Mouse (Mus musculus): ENCODE data around the gene Pcbp4.
A peak's percentile ranks its signal among the peaks of the same experiment; 100 is the strongest.

Gene Pcbp4

GRCm38 (mm10) chr9:106444836-106445235 lies 8.3 kb upstream of the Pcbp4 start:
- DNase-seq (ENCODE audit: extremely low spot score, low spot score): no peak

- peak; percentile 93 for DNase-seq (ENCODE audit: extremely low spot score, low spot score)
Observed at GRCm38 (mm10) chr9:106447348-106447747, 5.7 kb upstream of the Pcbp4 start, which contains the start of the genes Abhd14b and Abhd14a. TSS of gene Abhd14b (plus strand) at chr9:106447459. TSS of gene Abhd14a (minus strand) at chr9:106447678.

- no peak for DNase-seq (ENCODE audit: extremely low spot score, low spot score)
Observed at GRCm38 (mm10) chr9:106447951-106448350, 5.1 kb upstream of the Pcbp4 start.

- peak; percentile 59 for DNase-seq (ENCODE audit: extremely low spot score, low spot score)
Observed at GRCm38 (mm10) chr9:106448498-106449031, 4.5 kb upstream of the Pcbp4 start.

- DNase-seq (ENCODE audit: extremely low spot score, low spot score): no peak
Observed at GRCm38 (mm10) chr9:106449947-106450346, 3.1 kb upstream of the Pcbp4 start.

- DNase-seq (ENCODE audit: extremely low spot score, low spot score): no peak
Observed at GRCm38 (mm10) chr9:106450661-106451060, 2.4 kb upstream of the Pcbp4 start.

- DNase-seq (ENCODE audit: extremely low spot score, low spot score): no peak
Observed at GRCm38 (mm10) chr9:106451298-106451697, 1.8 kb upstream of the Pcbp4 start.

GRCm38 (mm10) chr9:106451899-106452298 lies 1.2 kb upstream of the Pcbp4 start:
- DNase-seq (ENCODE audit: extremely low spot score, low spot score): no peak

GRCm38 (mm10) chr9:106452351-106452750 lies 740 bp upstream of the Pcbp4 start:
- no peak for DNase-seq (ENCODE audit: extremely low spot score, low spot score)

GRCm38 (mm10) chr9:106452821-106453220 lies 270 bp upstream of the Pcbp4 start:
- peak; percentile 77 for DNase-seq (ENCODE audit: extremely low spot score, low spot score)

- peak; percentile 66 for DNase-seq (ENCODE audit: extremely low spot score, low spot score)
Observed at GRCm38 (mm10) chr9:106454071-106454761, 1.1 kb downstream of the Pcbp4 start.

- DNase-seq (ENCODE audit: extremely low spot score, low spot score): peak; percentile 73
Observed at GRCm38 (mm10) chr9:106454888-106455681, 2.0 kb downstream of the Pcbp4 start.

GRCm38 (mm10) chr9:106456325-106457162 lies 3.5 kb downstream of the Pcbp4 start:
- DNase-seq (ENCODE audit: extremely low spot score, low spot score): peak; percentile 79

- DNase-seq (ENCODE audit: extremely low spot score, low spot score): no peak
Observed at GRCm38 (mm10) chr9:106457163-106457559, 4.1 kb downstream of the Pcbp4 start.

- DNase-seq (ENCODE audit: extremely low spot score, low spot score): no peak
Observed at GRCm38 (mm10) chr9:106457920-106458319, 4.8 kb downstream of the Pcbp4 start.

- DNase-seq (ENCODE audit: extremely low spot score, low spot score): no peak
Observed at GRCm38 (mm10) chr9:106459946-106460345, 6.9 kb downstream of the Pcbp4 start.

GRCm38 (mm10) chr9:106460401-106461025 lies 7.4 kb downstream of the Pcbp4 start:
- DNase-seq (ENCODE audit: extremely low spot score, low spot score): no peak

- DNase-seq (ENCODE audit: extremely low spot score, low spot score): no peak
Observed at GRCm38 (mm10) chr9:106461026-106461415, 7.9 kb downstream of the Pcbp4 start.

- no peak for DNase-seq (ENCODE audit: extremely low spot score, low spot score)
Observed at GRCm38 (mm10) chr9:106461641-106462429, 8.7 kb downstream of the Pcbp4 start.

GRCm38 (mm10) chr9:106462430-106462800 lies 9.3 kb downstream of the Pcbp4 start:
- DNase-seq (ENCODE audit: extremely low spot score, low spot score): no peak
